Mouse (Mus musculus) skeletal muscle tissue, adult 2 months (tissue): ENCODE measurements around the gene Pitpnc1.
"Not testable (repeated sequence)": the region's sequence is repeated elsewhere in the genome, so short reads cannot be mapped to it uniquely, and the experiment has no call there.

ENCODE experiments used
- DNase-seq: peaks from one replicate; pipeline ENCODE4 v3.0.0-alpha.2; 2012; ENCODE audit warnings: low read depth, low spot score

The Pitpnc1 gene

DNA sequence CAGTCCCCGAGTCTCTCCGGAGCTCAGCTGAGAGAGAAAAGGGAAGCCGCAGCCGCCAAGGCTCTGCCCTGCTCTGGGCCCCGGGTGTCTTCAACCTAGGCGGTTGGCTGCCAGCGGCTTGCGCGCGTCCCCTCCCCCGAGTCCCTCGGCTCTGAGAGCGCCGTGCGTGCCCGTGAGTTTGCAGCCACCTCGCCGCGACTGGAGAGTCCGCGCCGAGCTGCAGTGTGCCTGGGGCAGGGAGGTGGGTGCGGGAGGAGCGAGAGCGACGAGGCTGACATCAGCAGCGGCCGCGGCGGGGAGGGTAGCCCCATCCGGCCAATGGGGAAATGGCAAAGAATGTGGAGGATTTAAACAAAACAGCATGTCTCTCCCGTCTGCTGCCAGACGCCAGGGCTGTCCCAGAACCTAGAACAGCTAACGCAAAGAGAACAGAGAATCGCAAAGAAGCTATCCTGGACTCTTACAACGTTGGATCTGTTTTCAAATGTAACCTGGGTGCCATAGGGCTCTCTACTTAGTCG is at the start of gene Pitpnc1:
Gene Pitpnc1 (minus strand): TSS at position 179 of the 521 bp plus-strand sequence.
- peak; percentile 64 for DNase-seq

DNA sequence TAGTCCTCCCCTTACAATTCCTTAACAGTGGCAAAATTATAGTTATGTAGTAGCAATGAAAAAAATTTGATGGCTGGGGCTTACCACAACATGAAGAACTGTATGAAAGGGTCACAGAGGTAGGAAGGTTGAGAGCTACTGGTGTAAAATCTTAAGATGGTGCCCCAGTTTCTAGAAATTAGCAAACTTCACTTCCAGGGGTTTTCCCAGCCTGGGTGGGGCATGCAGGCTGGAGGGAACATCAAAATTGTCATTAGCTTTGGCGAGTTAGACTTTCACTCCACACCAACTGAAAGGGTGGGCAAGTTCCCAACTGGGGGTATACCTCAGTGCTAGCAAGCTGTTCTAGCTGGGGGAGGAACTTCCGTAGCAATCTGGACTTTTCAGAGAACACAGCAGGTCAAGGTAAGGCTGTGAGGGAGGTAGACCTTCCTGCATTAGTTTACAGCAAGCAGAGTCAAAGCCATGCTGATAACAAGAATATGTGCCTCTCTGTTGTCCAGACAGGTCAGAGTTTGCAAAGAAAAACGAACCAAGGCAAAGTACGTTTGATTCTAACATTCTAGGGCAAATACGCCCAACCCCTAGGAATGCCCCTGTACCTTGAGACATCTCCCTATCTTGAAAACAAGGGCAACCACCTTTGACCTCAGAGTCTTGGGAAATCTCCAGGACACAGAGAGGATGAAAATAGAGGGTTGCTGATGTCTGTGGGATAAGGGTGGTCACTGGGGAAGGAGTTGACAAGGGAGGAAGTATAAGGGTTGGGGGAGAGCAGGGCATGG is 48.3 kb upstream of the Pitpnc1 start:
- DNase-seq = no peak

DNA sequence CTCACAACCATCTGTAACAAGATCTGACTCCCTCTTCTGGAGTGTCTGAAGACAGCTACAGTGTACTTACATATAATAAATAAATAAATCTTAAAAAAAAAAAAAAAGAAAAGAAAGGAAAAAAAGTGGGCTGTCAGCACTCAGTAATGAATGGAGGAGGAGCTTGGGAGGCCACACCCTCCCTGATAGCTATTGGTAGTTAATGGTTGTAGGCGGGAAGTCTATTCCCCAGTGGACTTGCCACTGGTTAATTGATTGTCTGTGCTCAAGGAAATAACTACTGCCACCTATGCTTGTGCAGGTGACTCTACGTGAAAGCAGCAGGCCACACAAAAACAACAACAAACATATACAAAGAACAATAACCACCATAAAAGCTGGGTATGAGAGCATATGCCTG is 45.9 kb upstream of the Pitpnc1 start:
- no peak for DNase-seq

DNA sequence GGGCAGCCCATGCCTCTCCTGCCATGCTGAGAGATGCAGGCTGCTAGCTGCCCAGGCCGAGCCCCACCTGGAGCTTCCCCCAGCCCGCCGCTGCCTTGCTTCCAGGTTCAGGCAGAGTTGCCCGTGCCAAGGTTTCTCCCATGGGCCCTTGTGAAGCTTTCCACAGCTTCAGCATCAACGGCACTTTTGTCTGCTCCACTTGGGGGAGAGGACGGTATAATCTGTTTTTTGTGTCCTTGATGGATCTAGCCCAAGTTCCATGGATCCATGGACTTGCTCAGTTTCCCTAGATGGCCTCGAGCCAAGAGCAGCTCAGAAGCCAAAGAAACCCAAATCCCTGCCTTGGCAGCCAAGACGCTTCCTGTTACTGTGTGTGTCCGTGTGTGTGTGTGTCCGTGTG is 42.5 kb upstream of the Pitpnc1 start:
- DNase-seq = no peak

DNA sequence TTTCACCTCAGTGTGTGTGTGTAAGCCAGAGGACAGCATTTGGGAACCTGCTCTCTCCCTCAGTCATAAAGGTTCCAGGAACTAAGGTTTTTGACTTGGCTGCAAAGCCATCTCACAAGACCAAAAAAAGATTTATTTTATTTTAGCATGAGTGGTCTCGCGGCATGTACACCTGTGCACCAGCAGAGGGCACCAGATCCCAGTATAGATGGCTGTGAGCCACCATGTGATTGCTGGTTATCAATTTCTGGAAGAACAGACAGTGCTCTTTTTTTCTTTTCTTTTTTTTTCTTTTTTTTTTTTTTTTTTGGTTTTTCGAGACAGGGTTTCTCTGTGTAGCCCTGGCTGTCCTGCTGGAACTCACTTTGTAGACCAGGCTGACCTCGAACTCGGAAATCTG is 41.5 kb upstream of the Pitpnc1 start:
- peak; percentile 47 for DNase-seq

DNA sequence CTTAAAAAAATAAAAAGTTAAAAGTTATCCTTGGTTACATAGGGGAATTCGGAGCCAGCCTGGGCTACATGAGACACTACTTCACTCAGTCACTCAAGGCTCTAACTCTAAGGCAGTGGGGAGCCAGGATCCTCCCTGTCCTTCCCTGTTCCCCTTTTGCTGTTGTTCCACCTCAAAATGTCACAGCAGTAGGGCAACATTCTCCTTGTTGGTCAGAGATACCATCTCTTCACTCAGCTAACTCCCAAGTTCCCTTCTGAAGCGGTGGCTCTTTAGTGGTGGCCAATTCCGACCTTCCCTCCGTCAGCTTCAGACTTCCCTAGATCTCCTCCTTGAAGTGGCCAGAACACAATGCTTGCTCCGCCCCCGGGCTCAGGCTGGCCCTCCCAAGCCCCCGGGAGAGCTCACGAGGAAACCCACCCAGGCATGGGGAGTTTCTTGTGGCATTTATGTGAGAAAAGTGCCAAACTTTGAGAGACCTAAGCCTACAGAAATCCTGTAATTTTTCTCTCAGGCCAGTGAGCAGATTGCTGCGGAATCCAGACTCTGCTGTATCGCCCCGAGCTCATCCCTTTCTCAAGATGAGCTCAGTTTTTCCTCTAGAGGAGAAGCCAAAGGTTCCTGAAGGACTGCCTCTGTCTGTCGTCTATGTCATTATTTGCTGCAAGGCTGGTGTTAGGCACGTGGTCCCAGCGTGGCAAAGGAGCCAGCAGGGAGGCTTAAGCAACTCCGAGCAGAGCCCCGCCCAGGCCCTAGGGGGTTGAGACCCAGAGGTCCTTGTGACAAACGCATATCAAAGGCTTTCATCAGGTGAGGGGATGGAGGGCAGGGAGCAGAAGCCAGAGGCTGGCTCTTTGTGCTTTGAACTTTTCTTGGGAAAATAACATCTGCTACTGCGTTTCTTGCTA is 40.1 kb upstream of the Pitpnc1 start:
- DNase-seq = peak; percentile 24

DNA sequence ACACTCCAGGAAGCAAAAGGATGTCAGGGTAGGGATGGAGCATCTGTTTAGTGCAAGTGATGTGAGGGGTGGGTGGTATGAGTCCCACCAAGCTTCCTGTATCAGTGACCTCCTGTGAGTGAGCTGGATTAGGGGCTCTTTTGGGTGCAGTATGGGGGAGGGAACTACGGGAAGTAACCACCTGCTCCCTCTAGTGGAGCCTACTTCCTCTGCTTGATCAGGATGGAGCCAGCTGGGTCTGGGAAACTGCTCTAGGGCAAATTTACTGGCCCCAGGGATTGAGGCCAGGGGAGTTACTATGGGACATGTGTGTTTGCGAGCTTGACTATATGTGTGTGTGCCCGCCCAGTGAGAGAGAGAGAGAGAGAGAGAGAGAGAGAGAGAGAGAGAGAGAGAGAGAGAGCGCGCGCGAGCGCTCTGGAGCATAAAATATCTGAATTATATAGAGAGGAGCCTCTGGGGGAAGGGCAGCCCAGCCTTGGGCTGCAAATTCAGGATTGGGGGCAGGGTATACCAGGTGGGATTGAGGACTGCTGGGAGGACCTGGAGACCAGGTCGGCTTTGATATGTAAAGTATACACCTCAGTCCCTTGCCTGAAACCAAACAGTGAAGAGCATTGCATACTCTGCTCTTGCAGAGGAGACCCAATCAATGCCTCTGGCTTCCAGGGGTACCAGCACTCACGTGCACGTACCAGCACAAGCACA is 39.3 kb upstream of the Pitpnc1 start:
- no peak for DNase-seq

DNA sequence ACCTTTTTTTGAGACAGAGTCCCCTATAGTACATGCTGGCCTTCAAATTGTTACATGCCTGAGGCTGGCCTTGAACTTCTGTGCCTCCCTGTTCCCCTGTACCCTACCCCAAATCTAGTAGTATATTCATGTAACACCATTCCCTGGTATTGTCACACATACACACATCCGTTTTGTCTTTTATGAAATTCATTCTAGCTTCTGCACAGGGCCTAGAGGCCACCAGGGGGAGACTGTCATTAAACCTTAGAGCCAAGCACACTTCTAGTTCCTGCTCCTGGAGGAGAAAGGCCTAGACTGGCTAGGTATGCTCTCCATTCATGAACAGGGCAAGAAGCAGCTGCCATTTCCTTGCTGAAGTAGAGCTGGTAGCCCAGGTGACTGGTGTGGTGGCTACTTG is 35.8 kb upstream of the Pitpnc1 start:
- no peak for DNase-seq

DNA sequence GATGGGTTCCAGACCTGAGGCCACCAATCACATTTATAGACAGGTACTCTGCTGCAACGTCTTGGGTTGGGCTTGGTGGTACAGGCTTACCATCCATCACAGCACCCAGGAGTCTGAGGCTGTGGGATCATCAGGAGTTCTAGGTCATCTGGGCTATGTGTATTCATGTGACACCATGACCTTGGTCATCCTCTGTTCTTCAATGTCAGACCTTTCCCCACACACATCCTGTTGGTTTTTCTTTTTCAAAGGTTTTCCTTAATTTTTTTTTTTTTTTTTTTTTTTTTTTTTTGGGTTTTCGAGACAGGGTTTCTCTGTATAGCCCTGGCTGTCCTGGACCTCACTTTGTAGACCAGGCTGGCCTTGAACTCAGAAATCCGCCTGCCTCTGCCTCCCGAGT is 33.9 kb upstream of the Pitpnc1 start:
- DNase-seq = not testable (repeated sequence)

DNA sequence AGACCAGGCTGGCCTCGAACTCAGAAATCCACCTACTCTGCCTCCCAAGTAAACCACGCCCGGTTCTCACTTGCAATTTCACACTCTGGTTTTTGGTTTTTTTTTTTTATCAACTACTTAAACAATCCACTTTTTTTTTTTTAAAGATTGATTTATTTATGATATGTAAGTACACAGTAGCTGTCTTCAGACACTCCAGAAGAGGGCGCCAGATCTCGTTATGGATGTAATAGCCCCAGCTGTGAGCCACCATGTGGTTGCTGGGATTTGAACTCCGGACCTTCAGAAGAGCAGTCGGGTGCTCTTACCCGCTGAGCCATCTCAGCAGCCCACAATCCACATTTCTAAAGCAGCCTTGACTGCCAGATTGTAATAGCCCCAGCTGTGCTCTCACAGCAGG is 32.3 kb upstream of the Pitpnc1 start:
- DNase-seq = no peak

DNA sequence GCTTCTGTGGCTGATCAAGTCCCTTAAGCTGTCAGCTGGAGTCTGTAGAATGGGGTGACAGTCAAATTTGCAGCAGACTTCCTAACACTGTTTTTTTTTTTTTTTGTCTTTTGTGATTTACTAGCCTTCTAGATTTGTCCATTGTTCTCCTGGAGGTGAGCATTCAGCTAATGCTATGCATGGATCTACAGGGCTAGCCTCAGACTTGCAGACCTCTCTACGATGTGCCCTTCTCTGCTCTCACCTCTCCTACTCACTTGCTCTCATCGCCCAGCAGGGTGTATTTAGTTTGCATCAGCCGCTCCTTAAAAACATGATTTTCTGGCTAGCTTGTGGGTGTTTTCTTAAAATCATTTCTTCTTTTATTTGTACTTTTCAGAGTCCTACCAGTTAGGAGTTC is 13.8 kb upstream of the Pitpnc1 start:
- no peak for DNase-seq

DNA sequence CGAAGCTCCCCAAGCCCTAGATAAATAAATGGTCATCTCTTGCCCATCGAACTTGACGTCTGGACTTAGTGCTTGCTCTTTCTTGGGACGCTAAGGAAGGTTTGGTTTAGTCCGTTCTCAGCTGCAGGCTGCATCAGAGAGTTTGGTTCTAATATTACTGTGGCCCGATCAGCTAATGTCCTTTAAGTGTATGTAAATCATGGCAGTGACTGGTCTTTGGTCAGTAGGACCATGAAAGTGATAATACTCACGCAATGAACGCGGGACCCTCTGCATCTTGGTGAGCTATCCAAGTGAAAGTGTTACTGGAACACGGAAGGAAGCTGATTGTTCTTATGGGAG is 9.3 kb upstream of the Pitpnc1 start:
- no peak for DNase-seq

DNA sequence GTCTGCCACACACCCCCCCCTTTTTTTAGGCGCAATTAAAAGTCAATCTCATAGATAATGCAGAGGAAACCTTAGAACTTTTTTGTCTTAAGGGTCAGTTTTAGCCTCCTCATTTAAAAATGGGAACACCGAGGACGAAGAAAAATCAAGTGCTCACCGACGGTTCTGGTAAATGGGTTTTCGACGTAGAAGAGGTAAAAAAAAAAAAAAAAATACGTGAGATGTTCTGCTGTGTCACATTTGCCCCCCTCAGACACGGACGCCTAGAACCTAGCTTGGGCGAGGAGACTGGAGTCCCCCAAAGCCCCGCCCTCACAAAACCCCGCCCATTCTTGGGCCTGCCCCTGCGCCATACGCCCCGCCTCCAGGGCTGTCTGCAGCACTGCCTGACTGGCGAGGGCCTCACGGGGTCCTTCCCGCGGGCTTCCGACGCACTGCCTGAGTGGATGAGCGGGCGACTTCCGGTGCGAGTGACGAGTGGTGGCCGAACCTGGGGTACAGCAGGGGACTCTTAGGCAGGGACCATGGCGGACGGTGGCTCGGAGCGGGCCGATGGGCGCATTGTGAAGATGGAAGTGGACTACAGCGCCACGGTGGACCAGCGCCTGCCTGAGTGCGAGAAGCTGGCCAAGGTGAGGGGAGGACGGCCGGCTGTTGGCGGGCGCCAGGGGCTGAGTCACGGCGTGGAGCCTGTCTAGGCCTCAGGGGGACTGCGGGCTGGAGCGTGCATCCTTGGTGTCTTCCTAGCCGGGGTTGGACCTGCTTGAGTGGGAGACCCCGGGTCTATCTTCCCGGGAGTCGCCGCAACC is 8.8 kb upstream of the Pitpnc1 start, which contains the start of gene Psmd12:
Gene Psmd12 (plus strand): TSS at position 432 of the 809 bp plus-strand sequence.
- DNase-seq = peak; percentile 94

DNA sequence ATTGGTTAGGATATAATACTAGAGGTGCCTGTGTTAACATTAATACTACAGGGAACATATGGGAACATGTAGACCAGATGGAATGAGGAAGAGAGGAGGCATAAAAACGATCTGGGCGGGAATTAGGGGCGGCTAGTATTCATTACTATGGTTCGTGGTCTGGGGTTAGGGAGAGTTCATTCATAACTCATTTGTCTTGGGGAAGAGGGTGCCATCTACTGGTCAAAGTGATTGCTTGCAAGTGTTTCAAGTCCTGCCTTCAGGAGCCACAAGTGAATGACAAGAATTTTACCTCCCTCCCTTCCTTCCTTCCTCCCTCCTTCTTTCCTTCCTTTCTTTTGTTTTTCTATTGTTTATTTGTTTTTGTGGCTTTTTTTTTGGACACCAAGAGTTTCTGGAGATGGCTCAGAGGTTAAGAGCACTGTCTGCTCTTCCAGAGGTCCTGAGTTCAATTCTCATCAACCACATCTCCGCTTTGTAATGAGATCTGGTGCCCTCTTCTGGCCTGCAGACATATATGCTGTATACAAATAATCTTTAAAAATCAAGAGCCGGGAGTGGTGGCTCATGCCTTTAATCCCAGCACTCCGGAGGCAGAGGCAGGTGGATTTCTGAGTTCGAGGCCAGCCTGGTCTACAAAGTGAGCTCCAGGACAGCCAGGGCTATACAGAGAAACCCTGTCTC is 2.8 kb upstream of the Pitpnc1 start:
- peak; percentile 80 for DNase-seq

DNA sequence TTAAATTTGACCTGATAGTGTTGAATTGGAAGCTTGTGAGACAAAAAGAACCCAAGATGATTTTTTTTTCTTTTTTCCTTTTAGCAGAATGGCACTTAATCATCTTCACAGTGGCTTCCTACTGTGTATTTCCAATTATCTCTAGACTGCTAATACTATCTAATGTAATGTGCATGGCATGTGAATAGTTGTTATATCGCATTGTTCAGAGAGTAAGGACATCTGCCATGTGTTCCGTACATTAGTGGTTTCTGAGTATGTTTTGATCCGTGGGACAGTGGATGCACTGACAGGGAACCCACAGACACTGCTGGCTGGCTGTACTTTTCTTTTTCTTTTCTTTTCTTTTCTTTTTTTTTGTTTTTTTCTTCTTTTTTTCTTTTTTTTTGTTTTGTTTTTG is 1.8 kb upstream of the Pitpnc1 start:
- no peak for DNase-seq

DNA sequence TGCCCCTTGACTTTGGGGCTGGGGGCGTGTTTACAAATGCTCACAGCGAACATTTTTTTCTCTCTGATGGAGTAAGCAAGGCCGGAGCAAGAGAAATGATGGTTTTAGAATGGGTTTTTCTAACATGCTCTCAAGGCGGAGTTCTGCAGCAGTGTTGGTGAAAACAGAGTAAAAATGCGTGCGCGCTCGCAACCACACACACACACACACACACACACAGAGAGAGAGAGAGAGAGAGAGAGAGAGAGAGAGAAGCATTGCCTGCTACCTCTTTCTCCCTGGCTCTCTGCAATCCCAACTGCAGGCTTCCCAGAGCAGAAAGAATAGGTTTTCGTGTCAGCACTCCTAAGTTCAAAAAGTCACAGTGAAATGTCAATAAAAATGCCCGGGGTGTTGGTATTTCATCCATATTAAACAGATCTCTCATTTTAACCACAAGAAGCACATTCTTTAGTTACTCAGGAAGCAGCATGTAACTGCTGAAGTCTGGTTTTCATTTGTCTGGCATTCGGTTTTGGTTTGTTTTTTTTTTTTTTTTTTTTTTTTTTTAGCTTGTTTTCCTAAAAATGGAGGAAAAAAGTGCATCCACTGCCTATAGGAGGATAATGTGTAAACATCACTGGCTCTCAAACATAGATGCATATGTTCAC is 697 bp upstream of the Pitpnc1 start:
- DNase-seq = no peak

DNA sequence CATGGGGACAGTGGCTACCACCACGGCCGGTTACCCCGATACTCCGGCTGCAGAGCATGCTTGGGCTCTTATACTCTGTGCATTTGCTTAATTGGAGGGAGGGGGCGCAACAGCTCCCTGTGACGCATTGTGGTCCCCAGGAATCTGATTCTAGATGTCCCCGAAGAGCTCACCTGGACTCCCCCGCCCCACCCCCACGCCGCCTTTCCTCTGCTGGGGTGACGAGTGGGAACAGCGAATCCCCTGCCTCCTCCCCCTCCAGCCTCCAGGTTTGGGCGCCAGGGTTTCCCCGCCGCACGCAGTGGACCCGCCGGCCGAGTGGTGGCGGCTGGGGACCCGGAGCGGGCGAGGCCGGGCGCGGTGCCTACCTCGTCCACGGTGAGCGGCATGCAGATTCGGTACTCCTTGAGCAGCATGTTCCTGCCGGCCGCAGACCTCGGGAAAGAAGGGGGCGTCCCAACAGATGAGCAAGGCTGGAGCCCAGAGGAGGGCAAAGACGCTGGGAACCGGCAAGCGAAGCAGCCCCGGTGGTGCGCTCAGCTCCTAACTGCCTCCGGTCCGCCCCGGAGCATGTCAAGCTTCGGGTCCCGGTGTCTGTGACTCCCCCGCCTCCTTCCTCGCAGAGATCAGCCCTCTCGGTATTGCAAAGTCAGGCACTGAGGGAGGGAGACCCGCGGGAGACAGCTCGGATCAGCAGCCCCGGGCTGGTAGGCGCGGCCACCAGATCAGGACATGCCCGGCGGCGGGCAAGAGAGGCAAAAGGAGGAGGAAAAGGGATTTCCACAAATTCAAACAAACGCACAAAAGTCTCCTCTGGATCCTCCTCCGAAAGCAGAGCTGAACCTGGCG is 752 bp downstream of the Pitpnc1 start:
- no peak for DNase-seq

DNA sequence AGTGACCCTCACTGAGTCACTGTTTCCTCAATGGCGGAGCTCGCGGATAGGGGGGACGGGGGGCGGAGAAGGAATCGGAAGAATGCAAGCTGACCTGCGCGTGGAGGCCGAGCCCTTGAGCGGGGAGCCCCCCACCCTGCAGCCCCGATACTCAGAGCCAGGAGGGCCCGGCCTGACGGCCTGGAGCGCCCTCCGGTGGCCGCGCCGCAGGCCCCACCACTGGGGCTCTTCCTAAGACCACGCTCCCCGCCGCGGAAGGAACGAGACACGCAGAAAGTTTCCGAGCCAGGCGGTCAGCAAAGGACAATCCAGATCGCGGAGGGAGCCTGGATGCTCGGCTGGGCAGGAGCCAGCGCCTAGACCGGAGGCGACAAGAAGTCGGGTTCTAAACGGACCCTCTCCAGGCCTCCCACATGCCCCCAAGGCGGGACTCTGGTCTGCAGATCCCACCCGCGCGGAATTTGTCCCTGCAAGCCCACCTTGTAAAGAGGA is 1.4 kb downstream of the Pitpnc1 start:
- DNase-seq = peak; percentile 67
